Mouse (Mus musculus) midbrain, embryonic 11.5 days (tissue): ENCODE data around the gene Kazn. TPM values are rescaled to one million over a fixed set of nuclear protein-coding genes. Genes with fewer than 3 reads are reported as not detected.

Experiments used
- ATAC-seq: fragments of 200-750 bp; cut with Nextera tagmentation; 2 replicates; pipeline ENCODE4 v1.8.0; 2017; ENCODE audit warnings: moderate TSS enrichment, moderate library complexity; ENCODE audit not compliant: low FRiP score
- DNase-seq: peaks from one replicate; pipeline ENCODE4 v3.0.0; 2015; ENCODE audit warnings: low spot score; ENCODE audit errors: missing footprints
- H3K27ac ChIP-seq: fragments of 300-500 bp; sonication (generic); 2 replicates; pipeline ENCODE4 v1.5.1; 2014; ENCODE audit warnings: low read depth, low read length
- H3K27me3 ChIP-seq: fragments of 300-500 bp; sonication (generic); 2 replicates; pipeline ENCODE4 v1.6.1; 2014; ENCODE audit warnings: mild to moderate bottlenecking, low read length, moderate library complexity, mixed read lengths; ENCODE audit not compliant: control insufficient read depth, insufficient read depth
- H3K36me3 ChIP-seq: fragments of 300-500 bp; sonication (generic); 2 replicates; pipeline ENCODE4 v1.6.1; 2014; ENCODE audit warnings: mild to moderate bottlenecking, low read length, moderate library complexity, mixed read lengths; ENCODE audit not compliant: control insufficient read depth, insufficient read depth
- H3K4me1 ChIP-seq: fragments of 300-500 bp; sonication (generic); 2 replicates; pipeline ENCODE4 v1.6.1; 2014; ENCODE audit warnings: low read length; ENCODE audit not compliant: control insufficient read depth, insufficient read depth
- H3K4me2 ChIP-seq: fragments of 300-500 bp; sonication (generic); 2 replicates; pipeline ENCODE4 v1.6.1; 2014; ENCODE audit warnings: mild to moderate bottlenecking, moderate library complexity
- H3K4me3 ChIP-seq: fragments of 300-500 bp; sonication (generic); 2 replicates; pipeline ENCODE4 v1.5.1; 2014; ENCODE audit warnings: low read depth, low read length
- H3K9ac ChIP-seq: fragments of 300-500 bp; sonication (generic); 2 replicates; pipeline ENCODE4 v1.6.1; 2014; ENCODE audit warnings: low read length
- H3K9me3 ChIP-seq: fragments of 300-500 bp; sonication (generic); 2 replicates; pipeline ENCODE4 v1.6.1; 2016; ENCODE audit warnings: low read length; ENCODE audit not compliant: control insufficient read depth
- WGBS: fragments of 180-500 bp; shearing (Covaris S2); extraction: QIAGEN DNeasy Blood & Tissue Kit; methylation state at CpG from one replicate; pipeline ENCODE4 v1.1.7; 2014; 5-methylcytosine and 5-hydroxymethylcytosine counted together
- polyA plus RNA-seq: library from polyadenylated mRNA; unstranded; fragments of >200 nt; fragmentation: Nextera tagmentation; extraction: Ambion mirVana; gene quantifications from 2 replicates; pipeline ENCODE4 v1.2.1, GENCODE M21; 2014

Kazn gene
- polyA plus RNA-seq, 1 experiment from 2014 or later, result 12.1 TPM

- WGBS, result 83% methylated on average over 7 of the region's 7 CpGs
- no peaks in the 10 kb centered on the region for H3K27me3 ChIP-seq
- no peak for ATAC-seq
Observed at GRCm38 (mm10) chr4:142215760-142216159, 23.4 kb downstream of the Kazn start.

DNA sequence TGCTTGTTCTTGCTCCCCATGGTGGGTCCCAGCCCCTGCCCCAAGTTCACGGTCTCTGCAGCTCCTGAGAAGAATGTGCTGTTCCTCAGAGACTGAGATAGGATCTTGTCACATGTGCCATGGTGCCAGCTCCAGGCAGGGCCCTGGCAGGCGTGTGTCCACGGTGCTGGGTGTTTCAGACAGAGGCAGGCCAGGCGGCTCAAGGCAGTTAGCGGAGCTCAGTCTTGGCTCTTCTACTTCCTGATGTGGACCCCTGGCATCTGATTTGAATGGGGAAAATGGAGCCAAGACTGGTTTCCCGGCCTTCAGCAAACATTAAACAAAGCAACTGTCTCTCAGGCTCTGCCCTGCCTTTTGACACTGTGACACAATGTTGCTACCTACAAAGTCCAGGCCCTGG is 24.7 kb downstream of the Kazn start:
- DNase-seq (no peak), ATAC-seq (no peak)
- Histone ChIP-seq H3K4me3 (no peak overlapping the region), H3K27me3 (no peaks in the 10 kb centered on the region), H3K9me3 (no peaks in the 10 kb centered on the region), H3K4me1 (no peaks in the 10 kb centered on the region), H3K36me3 (no peaks in the 10 kb centered on the region), H3K27ac (no peak overlapping the region), H3K4me2 (no peak overlapping the region), H3K9ac (no peak overlapping the region)
- WGBS, result 63% methylated on average over 6 of the region's 6 CpGs

More at GRCm38 (mm10) chr4:142215760-142216159, 23.4 kb downstream of the Kazn start:
- Histone ChIP-seq H3K4me3 (no peak overlapping the region), H3K4me1 (no peaks in the 10 kb centered on the region), H3K4me2 (no peak overlapping the region), H3K36me3 (no peaks in the 10 kb centered on the region), H3K9me3 (no peaks in the 10 kb centered on the region), H3K27ac (no peak overlapping the region), H3K9ac (no peak overlapping the region)
- no peak for DNase-seq

- DNase-seq (no peak), ATAC-seq (no peak)
- 92% methylated on average over 9 of the region's 9 CpGs for WGBS
- H3K27ac ChIP-seq, result no peak overlapping the region
- H3K9me3 ChIP-seq, result no peaks in the 10 kb centered on the region
- H3K9ac ChIP-seq, result no peak overlapping the region
- H3K36me3 ChIP-seq, result no peaks in the 10 kb centered on the region
- no peaks in the 10 kb centered on the region for H3K27me3 ChIP-seq
- no peak overlapping the region for H3K4me3 ChIP-seq
- no peak overlapping the region for H3K4me2 ChIP-seq
- H3K4me1 ChIP-seq, result no peaks in the 10 kb centered on the region
Observed at GRCm38 (mm10) chr4:142212425-142212824, 26.8 kb downstream of the Kazn start.

DNA sequence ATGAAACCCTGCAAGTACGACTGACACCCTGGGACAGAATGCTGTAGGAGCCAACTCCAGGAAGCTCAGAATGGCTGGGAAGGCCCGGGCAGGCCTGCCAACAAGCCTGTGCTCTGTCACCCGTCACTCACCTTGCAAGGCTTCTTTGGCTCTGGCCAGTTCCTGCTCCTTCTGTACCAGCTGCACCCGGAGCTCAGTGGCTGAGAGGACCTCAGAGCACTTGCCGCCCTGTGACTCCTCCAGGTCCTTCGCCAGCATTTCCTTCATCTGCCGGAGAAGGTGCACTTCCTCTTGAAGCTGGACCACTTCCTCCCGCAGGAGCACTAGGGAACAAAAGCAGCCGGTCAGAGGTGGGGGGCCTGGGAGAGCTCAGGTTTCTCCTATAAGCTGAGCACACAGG is 29.3 kb downstream of the Kazn start:
- H3K4me1 ChIP-seq, result no peaks in the 10 kb centered on the region
- no peak overlapping the region for H3K9ac ChIP-seq
- H3K4me3 ChIP-seq, result no peak overlapping the region
- ATAC-seq (no peak), DNase-seq (no peak)
- no peaks in the 10 kb centered on the region for H3K36me3 ChIP-seq
- 75% methylated on average over 9 of the region's 9 CpGs for WGBS
- H3K27ac ChIP-seq, result no peak overlapping the region
- H3K9me3 ChIP-seq, result no peaks in the 10 kb centered on the region
- no peak overlapping the region for H3K4me2 ChIP-seq
- H3K27me3 ChIP-seq, result no peaks in the 10 kb centered on the region

DNA sequence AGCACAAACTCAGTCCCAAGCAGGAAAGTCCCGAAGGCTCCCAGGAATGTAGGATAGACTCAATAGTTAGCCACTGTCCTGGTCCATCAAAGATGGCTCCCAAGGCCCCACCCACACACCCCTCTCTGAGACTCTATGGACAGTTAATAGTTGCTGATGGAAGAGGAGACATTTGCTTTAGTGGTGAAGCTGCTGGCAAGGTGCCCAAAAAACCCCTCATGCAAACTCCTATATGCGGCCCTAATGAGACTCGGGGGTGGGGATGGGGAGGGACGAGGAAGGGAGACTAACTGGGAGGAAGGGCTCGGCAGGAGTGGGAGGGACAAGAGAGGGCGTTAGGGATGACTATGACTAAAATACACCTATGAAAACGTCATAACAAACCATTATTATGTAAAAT is 29.7 kb downstream of the Kazn start:
- WGBS, result 86% methylated on average over 7 of the region's 7 CpGs
- Histone ChIP-seq H3K36me3 (no peaks in the 10 kb centered on the region), H3K27me3 (no peaks in the 10 kb centered on the region), H3K4me2 (no peak overlapping the region), H3K4me3 (no peak overlapping the region), H3K9me3 (no peaks in the 10 kb centered on the region), H3K4me1 (no peaks in the 10 kb centered on the region), H3K27ac (no peak overlapping the region), H3K9ac (no peak overlapping the region)
- ATAC-seq (no peak), DNase-seq (no peak)

DNA sequence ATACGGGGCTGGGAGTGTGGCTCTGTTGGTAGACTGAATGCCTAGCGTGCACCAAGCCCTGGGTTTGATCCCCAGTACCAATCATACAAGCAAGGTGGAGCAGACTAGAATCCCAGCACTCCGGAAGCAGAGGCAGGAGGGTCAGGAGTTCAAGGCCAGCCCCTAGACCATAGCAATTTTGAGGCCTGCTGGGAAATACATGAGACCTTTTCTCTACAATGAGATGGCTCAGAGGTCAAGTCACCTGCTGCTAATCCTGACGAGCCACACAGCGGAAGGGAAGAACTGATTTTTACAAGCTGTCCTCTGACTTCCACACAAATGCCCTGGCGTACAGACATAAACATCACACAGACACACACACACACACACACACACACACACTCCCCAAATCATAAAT is 33.5 kb downstream of the Kazn start:
- H3K36me3 ChIP-seq, result no peaks in the 10 kb centered on the region
- H3K9me3 ChIP-seq, result no peaks in the 10 kb centered on the region; the same call in 1 of the 2 replicates
- H3K27ac ChIP-seq, result no peak overlapping the region
- WGBS, result 78% methylated on average over 6 of the region's 6 CpGs
- no peaks in the 10 kb centered on the region for H3K4me1 ChIP-seq
- H3K4me3 ChIP-seq, result no peak overlapping the region
- no peak overlapping the region for H3K9ac ChIP-seq
- H3K27me3 ChIP-seq, result no peaks in the 10 kb centered on the region
- no peak for ATAC-seq
- no peak for DNase-seq
- H3K4me2 ChIP-seq, result no peak overlapping the region

GRCm38 (mm10) chr4:142196626-142197025 is 42.6 kb downstream of the Kazn start:
- no peak overlapping the region for H3K27ac ChIP-seq
- ATAC-seq, result no peak
- WGBS, result 82% methylated on average over 6 of the region's 6 CpGs

GRCm38 (mm10) chr4:142193780-142194179 is 45.4 kb downstream of the Kazn start:
- H3K4me1 ChIP-seq, result no peaks in the 10 kb centered on the region
- H3K27me3 ChIP-seq, result no peaks in the 10 kb centered on the region
- no peak overlapping the region for H3K4me2 ChIP-seq
- H3K4me3 ChIP-seq, result no peak overlapping the region
- H3K36me3 ChIP-seq, result no peaks in the 10 kb centered on the region
- WGBS, result 92% methylated on average over 7 of the region's 7 CpGs
- DNase-seq (no peak), ATAC-seq (no peak)
- no peaks in the 10 kb centered on the region for H3K9me3 ChIP-seq
- no peak overlapping the region for H3K9ac ChIP-seq
- no peak overlapping the region for H3K27ac ChIP-seq

More at GRCm38 (mm10) chr4:142196626-142197025, 42.6 kb downstream of the Kazn start:
- Histone ChIP-seq H3K4me3 (no peak overlapping the region), H3K4me2 (no peak overlapping the region), H3K4me1 (no peaks in the 10 kb centered on the region), H3K36me3 (no peaks in the 10 kb centered on the region), H3K9ac (no peak overlapping the region), H3K27me3 (no peaks in the 10 kb centered on the region), H3K9me3 (no peaks in the 10 kb centered on the region)
- DNase-seq, result no peak

- H3K4me2 ChIP-seq, result no peak overlapping the region
- no peak for DNase-seq
- no peak overlapping the region for H3K4me3 ChIP-seq
- no peak overlapping the region for H3K27ac ChIP-seq
- H3K27me3 ChIP-seq, result no peaks in the 10 kb centered on the region
- H3K9ac ChIP-seq, result no peak overlapping the region
- no peaks in the 10 kb centered on the region for H3K36me3 ChIP-seq
- 94% methylated on average over 8 of the region's 8 CpGs for WGBS
- H3K9me3 ChIP-seq, result no peaks in the 10 kb centered on the region
- no peak for ATAC-seq
- no peaks in the 10 kb centered on the region for H3K4me1 ChIP-seq
Observed at GRCm38 (mm10) chr4:142193151-142193578, 46.0 kb downstream of the Kazn start.

- 94% methylated on average over 8 of the region's 8 CpGs for WGBS
- ATAC-seq, result no peak
- H3K9ac ChIP-seq, result no peak overlapping the region
- H3K4me3 ChIP-seq, result no peak overlapping the region
- no peaks in the 10 kb centered on the region; the same call in 1 of the 2 replicates for H3K9me3 ChIP-seq
- H3K27ac ChIP-seq, result no peak overlapping the region
- H3K4me1 ChIP-seq, result no peaks in the 10 kb centered on the region
- H3K27me3 ChIP-seq, result no peaks in the 10 kb centered on the region
- H3K36me3 ChIP-seq, result no peaks in the 10 kb centered on the region
- no peak for DNase-seq
- H3K4me2 ChIP-seq, result no peak overlapping the region
Observed at GRCm38 (mm10) chr4:142189960-142190359, 49.2 kb downstream of the Kazn start.
